8 mouse cellular contexts compared by ENCODE assay signal in the genomic region with DNA sequence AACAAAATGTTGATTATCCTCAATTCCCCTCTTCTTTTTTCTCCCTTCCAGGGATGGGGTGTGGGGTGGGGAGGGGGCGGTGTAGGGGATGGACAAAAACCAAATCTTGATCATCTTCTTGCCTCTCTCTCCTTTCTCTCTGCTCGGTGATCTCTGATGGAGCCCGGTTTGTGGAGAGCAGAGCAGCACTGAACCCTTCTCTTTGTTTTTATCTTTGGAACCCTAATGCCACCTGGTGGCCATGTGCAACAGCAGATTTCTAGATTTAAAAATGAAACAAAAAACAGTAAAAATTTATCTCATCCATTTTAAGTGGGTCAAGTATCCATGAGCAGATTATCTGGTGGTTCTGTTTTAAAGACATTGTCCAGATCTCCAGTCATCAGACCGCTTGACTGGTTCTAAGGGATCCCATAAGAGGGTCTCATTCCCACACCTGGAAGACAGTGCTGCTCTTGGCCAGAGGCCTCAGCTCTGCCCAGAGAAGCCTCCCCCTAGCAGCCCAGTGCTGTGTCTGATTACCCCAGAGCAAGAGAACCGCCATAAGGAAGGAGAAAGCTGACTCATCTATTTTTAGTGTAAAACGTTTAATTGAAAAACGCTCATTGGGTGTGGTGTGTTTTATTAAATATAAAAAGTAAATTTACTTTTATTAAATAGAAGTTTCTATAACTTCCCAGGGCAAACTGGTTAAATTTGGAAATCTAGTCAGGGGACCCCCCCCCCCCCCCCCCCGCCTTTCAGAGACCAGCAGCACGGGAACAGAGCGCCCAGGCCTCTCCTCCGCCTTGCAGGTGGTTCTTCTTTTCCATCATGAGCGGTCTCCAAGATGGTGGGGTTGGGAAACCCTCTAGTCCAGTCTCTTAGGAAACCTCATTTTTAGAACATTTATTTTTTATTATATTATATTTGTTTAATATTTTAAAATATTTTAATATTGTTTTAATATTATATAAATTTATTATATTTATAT. TPM values are rescaled to one million over a fixed set of nuclear protein-coding genes. Genes with fewer than 3 reads are reported as not detected.
DNase-seq lines count a peak whose midpoint lies in the region; ATAC-seq and TF ChIP-seq lines count a peak whose summit lies in the region.

No protein-coding gene starts in this region.

- no peaks in the 10 kb centered on the region for H3K9me3 ChIP-seq in liver, embryonic 12.5 days (replicated peaks)
- no peaks in the 10 kb centered on the region for H3K9me3 ChIP-seq in limb, embryonic 14.5 days (ENCODE audit: control insufficient read depth, low read length)

- no peak overlapping the region for H3K9ac ChIP-seq in liver, embryonic 12.5 days
- H3K9ac ChIP-seq in limb, embryonic 14.5 days (ENCODE audit: low read depth, low read length, severe bottlenecking): no peak overlapping the region; the same call in 1 of the 2 replicates

- no peak overlapping the region for H3K4me2 ChIP-seq in liver, embryonic 12.5 days
- no peak overlapping the region for H3K4me2 ChIP-seq in limb, embryonic 14.5 days (replicated peaks; ENCODE audit: low read depth, low read length, severe bottlenecking)

- WGBS in liver, embryonic 12.5 days (ENCODE audit: insufficient replicate concordance): 36% methylated on average over 12 of the region's 12 CpGs
- 41% methylated on average over 12 of the region's 12 CpGs for WGBS in limb, embryonic 14.5 days

- peak; percentile 31 for DNase-seq in liver
- DNase-seq in brain, embryonic 18.5 days (ENCODE audit: low read depth, low spot score): peak; percentile 60
- peak; percentile 40 for DNase-seq in fibroblast of lung, adult 2 months (ENCODE audit: low read depth)
- peak; percentile 55 for DNase-seq in limb, embryonic 14.5 days (ENCODE audit: low spot score)
- DNase-seq in naive thymus-derived CD4-positive, alpha-beta T cell, adult 2 months (ENCODE audit: low read depth): peak; percentile 82
- DNase-seq in thymus, postnatal 4 days: peak; percentile 58

- H3K4me1 ChIP-seq in liver, embryonic 12.5 days: peaks cover 2% of the 10 kb centered on the region; the same call in 1 of the 2 replicates
- H3K4me1 ChIP-seq in limb, embryonic 14.5 days (ENCODE audit: control insufficient read depth, insufficient read depth, low read length): no peaks in the 10 kb centered on the region

- no peak for ATAC-seq in liver, embryonic 12.5 days
- ATAC-seq in inflammation-experienced regulatory T-cells, adult 6 months: peak; percentile 67
- ATAC-seq in limb, embryonic 14.5 days (ENCODE audit: low FRiP score, low read depth): peak; percentile 63; the same call in 1 of the 2 replicates

- H3K27ac ChIP-seq in liver, embryonic 12.5 days: no peak overlapping the region
- H3K27ac ChIP-seq in limb, embryonic 14.5 days (replicated peaks; ENCODE audit: low read depth, low read length): no peak overlapping the region

- no peak for TF ChIP-seq POLR2A in limb, embryonic 14.5 days (IDR thresholded peaks at IDR 0.05; ENCODE audit: borderline replicate concordance, extremely low read depth, insufficient read depth, insufficient read length)

- no peaks in the 10 kb centered on the region for H3K36me3 ChIP-seq in liver, embryonic 12.5 days
- no peaks in the 10 kb centered on the region for H3K36me3 ChIP-seq in limb, embryonic 14.5 days (ENCODE audit: control insufficient read depth, insufficient read depth, low read length)

- H3K4me3 ChIP-seq in liver, embryonic 12.5 days: no peak overlapping the region
- no peak overlapping the region for H3K4me3 ChIP-seq in limb, embryonic 14.5 days (replicated peaks; ENCODE audit: low read length)

- no peaks in the 10 kb centered on the region for H3K27me3 ChIP-seq in liver, embryonic 12.5 days (replicated peaks)
- H3K27me3 ChIP-seq in limb, embryonic 14.5 days (ENCODE audit: control insufficient read depth, insufficient read depth, low read length): no peaks in the 10 kb centered on the region

RNA-seq across cellular contexts. Expression of a gene that starts 5.3 kb away (rescaled TPM):
- 8.0 and 9.2 TPM in 2 replicates for polyA plus RNA-seq in liver, embryonic 12.5 days (2016; fragmentation: Nextera tagmentation; extraction: Ambion mirVana)
- polyA plus RNA-seq in inflammation-experienced regulatory T-cells, adult 6 months (2017; shearing (Covaris generic)): 10 to 100 TPM in 1 of 3 experiments, 1 to 10 TPM in 2; 7.2 to 12.6 (median 8.5) TPM
- polyA plus RNA-seq in limb, embryonic 14.5 days (2012; rRNA removed): 10.0 and 11.6 TPM in 2 replicates
- polyA plus RNA-seq in limb, embryonic 14.5 days (2014; fragmentation: Nextera tagmentation; extraction: Ambion mirVana): 32.6 and 36.5 TPM in 2 replicates

RNA-seq across cellular contexts. Expression of a gene that starts 36.7 kb away (rescaled TPM):
- polyA plus RNA-seq in liver, embryonic 12.5 days (2016; fragmentation: Nextera tagmentation; extraction: Ambion mirVana): 0.64 and 0.79 TPM in 2 replicates
- 1 to 10 TPM; 1.9 to 3.5 (median 3.3) TPM for polyA plus RNA-seq in inflammation-experienced regulatory T-cells, adult 6 months (2017; shearing (Covaris generic))
- polyA plus RNA-seq in limb, embryonic 14.5 days (2012; rRNA removed): 1.9 and 3.2 TPM in 2 replicates
- 3.0 and 4.9 TPM in 2 replicates for polyA plus RNA-seq in limb, embryonic 14.5 days (2014; fragmentation: Nextera tagmentation; extraction: Ambion mirVana)

RNA-seq across cellular contexts. Expression of a gene that starts 51.5 kb away (rescaled TPM):
- polyA plus RNA-seq in liver, embryonic 12.5 days (2016; fragmentation: Nextera tagmentation; extraction: Ambion mirVana): 5.7 and 6.7 TPM in 2 replicates
- polyA plus RNA-seq in inflammation-experienced regulatory T-cells, adult 6 months (2017; shearing (Covaris generic)): 1 to 10 TPM in 1 of 3 experiments, under 1 TPM in 2; 0.88 to 1.4 (median 0.91) TPM
- polyA plus RNA-seq in limb, embryonic 14.5 days (2012; rRNA removed): 34.4 and 42.9 TPM in 2 replicates
- 8.8 and 10.6 TPM in 2 replicates for polyA plus RNA-seq in limb, embryonic 14.5 days (2014; fragmentation: Nextera tagmentation; extraction: Ambion mirVana)

Comparison
In these comparisons a context has a peak if more than half of its experiments do, and no peak if none do; other contexts are left out.
1. DNase-seq: peak in every context shown above with its lines; median percentile 82 in naive thymus-derived CD4-positive, alpha-beta T cell, adult 2 months; 60 in brain, embryonic 18.5 days; 58 in thymus, postnatal 4 days; 55 in limb, embryonic 14.5 days; 40 in fibroblast of lung, adult 2 months; 31 in liver.